Mouse (Mus musculus) monocyte, adult 2 months (primary cell): ENCODE results near the gene Sbno2.

ENCODE experiments used
- DNase-seq, 2 experiments: peaks; one replicate each; pipeline ENCODE4 v3.0.0; 2022; ENCODE audit warnings: low spot score in 2 of 2, low read depth in 1 of 2

Gene Sbno2

GRCm38 (mm10) chr10:80141786-80142529 is 36.6 kb upstream of the Sbno2 start:
- DNase-seq, result peak; percentile 80 to 83

GRCm38 (mm10) chr10:80141243-80141642 is 35.9 kb upstream of the Sbno2 start:
- peak; percentile 91 to 94 for DNase-seq

GRCm38 (mm10) chr10:80140666-80141035 is 35.3 kb upstream of the Sbno2 start, which contains the start of gene Cbarp:
Gene Cbarp, minus strand, starts transcription at chr10:80140835.
- DNase-seq, result no peak

GRCm38 (mm10) chr10:80139975-80140665 is 34.7 kb upstream of the Sbno2 start:
- DNase-seq, result no peak

- no peak for DNase-seq
These were observed 34.0 kb upstream of the Sbno2 start for GRCm38 (mm10) chr10:80139439-80139775.

- DNase-seq, result no peak
These were observed 33.4 kb upstream of the Sbno2 start, which contains the start of gene Atp5d for GRCm38 (mm10) chr10:80138553-80139438. Gene Atp5d, plus strand, starts transcription at chr10:80138632.

- no peak for DNase-seq
These were observed 32.5 kb upstream of the Sbno2 start for GRCm38 (mm10) chr10:80137626-80138552.

- DNase-seq, result no peak
These were observed 31.7 kb upstream of the Sbno2 start for GRCm38 (mm10) chr10:80136952-80137625.

- no peak for DNase-seq
These were observed 31.0 kb upstream of the Sbno2 start for GRCm38 (mm10) chr10:80136179-80136951.

- DNase-seq, result no peak
These were observed 30.3 kb upstream of the Sbno2 start for GRCm38 (mm10) chr10:80135641-80136040.

GRCm38 (mm10) chr10:80135161-80135560 is 29.8 kb upstream of the Sbno2 start:
- DNase-seq, result no peak

- no peak for DNase-seq
These were observed 29.1 kb upstream of the Sbno2 start for GRCm38 (mm10) chr10:80134421-80134820.

- no peak for DNase-seq
These were observed 28.0 kb upstream of the Sbno2 start for GRCm38 (mm10) chr10:80133226-80133849.

- no peak for DNase-seq
These were observed 26.6 kb upstream of the Sbno2 start for GRCm38 (mm10) chr10:80131952-80132350.

GRCm38 (mm10) chr10:80131316-80131951 is 26.1 kb upstream of the Sbno2 start:
- no peak for DNase-seq

GRCm38 (mm10) chr10:80130403-80131031 is 25.1 kb upstream of the Sbno2 start:
- no peak for DNase-seq

GRCm38 (mm10) chr10:80129846-80130245 is 24.5 kb upstream of the Sbno2 start:
- no peak for DNase-seq

GRCm38 (mm10) chr10:80127920-80128319 is 22.5 kb upstream of the Sbno2 start:
- DNase-seq, result no peak
